15 mouse cellular contexts compared by ENCODE assay signal in the genomic region with DNA sequence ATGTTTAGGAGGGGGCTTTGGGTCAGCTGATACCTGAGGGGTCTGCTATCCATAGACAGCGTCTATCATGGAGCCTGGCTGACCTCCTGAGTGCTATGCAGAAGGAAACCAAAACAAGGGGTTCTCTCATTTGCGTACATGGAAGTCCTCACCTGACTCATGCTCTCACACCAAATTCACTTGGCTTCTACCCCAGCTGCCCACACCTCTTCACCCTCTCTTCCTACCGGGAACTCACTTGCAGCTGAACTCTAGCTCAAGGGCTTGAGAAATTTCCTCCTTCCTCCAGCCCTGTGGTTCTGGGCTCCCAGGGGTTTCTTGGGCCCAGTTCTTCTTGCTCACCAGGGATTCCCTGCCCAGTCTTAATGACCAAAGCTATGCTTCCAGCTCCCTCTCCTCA. TPM values are rescaled to one million over a fixed set of nuclear protein-coding genes. Genes with fewer than 3 reads are reported as not detected.
A peak's percentile ranks its signal among the peaks of the same experiment; 100 is the strongest.
DNase-seq lines count a peak whose midpoint lies in the region; ATAC-seq and TF ChIP-seq lines count a peak whose summit lies in the region.
"Had no signal": no experiment of that assay in that cellular context is flagged by ENCODE, and none has a peak within 500 bp of the region (broad histone marks: within the 10 kb centered on the region; RNA-seq: fewer than 3 reads in every experiment).

No protein-coding gene starts in this region.

- H3K4me2 ChIP-seq in lung, postnatal 0 days (replicated peaks; ENCODE audit: low read depth, low read length) = no peak overlapping the region
- peak overlapping the region; percentile 25; the same call in 1 of the 2 replicates for H3K4me2 ChIP-seq in liver, embryonic 16.5 days (ENCODE audit: low read depth, low read length)
- H3K4me2 ChIP-seq: limb, embryonic 13.5 days; neural tube, embryonic 12.5 days had no signal

- no peaks in the 10 kb centered on the region for H3K36me3 ChIP-seq in lung, postnatal 0 days (ENCODE audit: insufficient read depth, low read length)
- H3K36me3 ChIP-seq in liver, embryonic 16.5 days (ENCODE audit: control insufficient read depth, insufficient read depth) = no peaks in the 10 kb centered on the region
- H3K36me3 ChIP-seq: G1E; limb, embryonic 13.5 days; neural tube, embryonic 12.5 days had no signal

- no peak for TF ChIP-seq CTCF in lung, postnatal 0 days (IDR thresholded peaks at IDR 0.05)

- WGBS in lung, postnatal 0 days = 61% methylated on average over 3 of the region's 3 CpGs
- 36% methylated on average over 3 of the region's 3 CpGs for WGBS in liver, embryonic 16.5 days (ENCODE audit: insufficient replicate concordance)

- no peaks in the 10 kb centered on the region for H3K27me3 ChIP-seq in lung, postnatal 0 days (replicated peaks; ENCODE audit: insufficient read depth, low read length)
- no peaks in the 10 kb centered on the region for H3K27me3 ChIP-seq in liver, embryonic 16.5 days (ENCODE audit: control insufficient read depth, insufficient read depth, low read depth, low read length)
- H3K27me3 ChIP-seq: limb, embryonic 13.5 days; neural tube, embryonic 12.5 days had no signal

- no peaks in the 10 kb centered on the region for H3K9me3 ChIP-seq in lung, postnatal 0 days (ENCODE audit: low read length)
- no peaks in the 10 kb centered on the region for H3K9me3 ChIP-seq in liver, embryonic 16.5 days (replicated peaks; ENCODE audit: control insufficient read depth, low read length)
- H3K9me3 ChIP-seq: G1E; limb, embryonic 13.5 days; neural tube, embryonic 12.5 days had no signal

- H3K27ac ChIP-seq in lung, postnatal 0 days (ENCODE audit: low read length) = peak overlapping the region; percentile 20; the same call in 1 of the 2 replicates
- 0 out of 2 replicates have a peak overlapping the region, but pooled peaks have one; percentile 54 for H3K27ac ChIP-seq in liver, embryonic 16.5 days (ENCODE audit: low read length)
- H3K27ac ChIP-seq: limb, embryonic 13.5 days; neural tube, embryonic 12.5 days had no signal

- TF ChIP-seq EP300 in lung, postnatal 0 days (IDR thresholded peaks at IDR 0.05) = no peak

- H3K9ac ChIP-seq in lung, postnatal 0 days (replicated peaks; ENCODE audit: low read depth) = no peak overlapping the region
- H3K9ac ChIP-seq in liver, embryonic 16.5 days (ENCODE audit: low read depth, low read length) = no peak overlapping the region
- H3K9ac ChIP-seq: forebrain, postnatal 0 days; limb, embryonic 13.5 days; neural tube, embryonic 12.5 days had no signal

- H3K4me3 ChIP-seq in lung, postnatal 0 days (ENCODE audit: low read depth, low read length) = no peak overlapping the region
- no peak overlapping the region for H3K4me3 ChIP-seq in liver, embryonic 16.5 days (ENCODE audit: low read depth, low read length)
- H3K4me3 ChIP-seq: limb, embryonic 13.5 days; neural tube, embryonic 12.5 days had no signal

- peak; percentile 64 for DNase-seq in lung, postnatal 0 days (ENCODE audit: low spot score)
- DNase-seq in lung, postnatal 14 days = no peak
- DNase-seq in testis, postnatal 10 days (ENCODE audit: low spot score) = no peak
- DNase-seq in frontal cortex, postnatal 14 days (ENCODE audit: low spot score in 2 of 2) = no peak
- DNase-seq: cerebellum, adult 18-20 months; forebrain, postnatal 0 days; thymus, postnatal 25 days had no signal

- H3K4me1 ChIP-seq in lung, postnatal 0 days (ENCODE audit: insufficient read depth, low read depth, low read length) = no peaks in the 10 kb centered on the region
- no peaks in the 10 kb centered on the region for H3K4me1 ChIP-seq in liver, embryonic 16.5 days (ENCODE audit: control insufficient read depth, low read depth, low read length)
- H3K4me1 ChIP-seq: neural tube, embryonic 12.5 days had no signal

- ATAC-seq in lung, postnatal 0 days = peak; percentile 19; the same call in 1 of the 2 replicates
- peak; percentile 29 for ATAC-seq in granulocyte monocyte progenitor cell, adult 5-6 weeks (replicated peaks; ENCODE audit: poor library complexity, severe bottlenecking)
- ATAC-seq in liver, embryonic 16.5 days (ENCODE audit: low read depth) = no peak
- ATAC-seq in inflammation-experienced regulatory T-cells, adult 6 months = no peak
- ATAC-seq: CD4-positive, CD25-positive, alpha-beta regulatory T cell, adult 4 months; forebrain, postnatal 0 days; hindbrain, embryonic 16.5 days had no signal

RNA-seq across cellular contexts. Expression of a gene that starts 0.6 kb away (rescaled TPM):
- 2.1 and 2.5 TPM in 2 replicates for polyA plus RNA-seq in lung, postnatal 0 days (2015; fragmentation: Nextera tagmentation; extraction: Ambion mirVana)
- 2.4 TPM in 2 replicates for total RNA-seq in granulocyte monocyte progenitor cell, adult 5-6 weeks (2014; fragmentation: Nextera tagmentation)
- 1.2 and 1.4 TPM in 2 replicates for total RNA-seq in granulocyte monocyte progenitor cell, adult 5-6 weeks (2017)
- 0.91 and 1.2 TPM in 2 replicates for polyA plus RNA-seq in liver, embryonic 16.5 days (2015; fragmentation: Nextera tagmentation; extraction: Ambion mirVana)
- polyA plus RNA-seq in inflammation-experienced regulatory T-cells, adult 6 months (2017; shearing (Covaris generic)) = 1 to 10 TPM; 1.5 to 3.7 (median 1.9) TPM

RNA-seq across cellular contexts. Expression of a gene that starts 27.9 kb away (rescaled TPM):
- polyA plus RNA-seq in lung, postnatal 0 days (2015; fragmentation: Nextera tagmentation; extraction: Ambion mirVana) = 157 and 182 TPM in 2 replicates
- total RNA-seq in granulocyte monocyte progenitor cell, adult 5-6 weeks (2014; fragmentation: Nextera tagmentation) = 136 and 140 TPM in 2 replicates
- 369 and 376 TPM in 2 replicates for total RNA-seq in granulocyte monocyte progenitor cell, adult 5-6 weeks (2017)
- polyA plus RNA-seq in liver, embryonic 16.5 days (2015; fragmentation: Nextera tagmentation; extraction: Ambion mirVana) = 77.7 and 83.4 TPM in 2 replicates
- 100 to 1,000 TPM; 288 to 351 (median 317) TPM for polyA plus RNA-seq in inflammation-experienced regulatory T-cells, adult 6 months (2017; shearing (Covaris generic))

RNA-seq across cellular contexts. Expression of a gene that starts 29.8 kb away (rescaled TPM):
- polyA plus RNA-seq in lung, postnatal 0 days (2015; fragmentation: Nextera tagmentation; extraction: Ambion mirVana) = 700 and 732 TPM in 2 replicates
- total RNA-seq in granulocyte monocyte progenitor cell, adult 5-6 weeks (2014; fragmentation: Nextera tagmentation) = 781 and 857 TPM in 2 replicates
- 1,252 and 1,475 TPM in 2 replicates for total RNA-seq in granulocyte monocyte progenitor cell, adult 5-6 weeks (2017)
- polyA plus RNA-seq in liver, embryonic 16.5 days (2015; fragmentation: Nextera tagmentation; extraction: Ambion mirVana) = 1,068 and 1,164 TPM in 2 replicates
- polyA plus RNA-seq in inflammation-experienced regulatory T-cells, adult 6 months (2017; shearing (Covaris generic)) = 100 to 1,000 TPM; 180 to 267 (median 200) TPM

RNA-seq across cellular contexts. Expression of a gene that starts 53.0 kb away (rescaled TPM):
- 11.6 and 16.0 TPM in 2 replicates for polyA plus RNA-seq in lung, postnatal 0 days (2015; fragmentation: Nextera tagmentation; extraction: Ambion mirVana)
- total RNA-seq in granulocyte monocyte progenitor cell, adult 5-6 weeks (2014; fragmentation: Nextera tagmentation) = 3.4 and 3.9 TPM in 2 replicates
- total RNA-seq in granulocyte monocyte progenitor cell, adult 5-6 weeks (2017) = 2.1 and 2.9 TPM in 2 replicates
- polyA plus RNA-seq in liver, embryonic 16.5 days (2015; fragmentation: Nextera tagmentation; extraction: Ambion mirVana) = 7.9 and 8.1 TPM in 2 replicates
- polyA plus RNA-seq in inflammation-experienced regulatory T-cells, adult 6 months (2017; shearing (Covaris generic)) = 1 to 10 TPM in 2 of 3 experiments, under 1 TPM in 1; 0.56 to 4.6 (median 1.9) TPM

Comparison
In these comparisons a context has a peak if more than half of its experiments do, and no peak if none do; other contexts are left out.
1. ATAC-seq: peak in lung, postnatal 0 days (single experiment) and granulocyte monocyte progenitor cell, adult 5-6 weeks (single experiment); none in liver, embryonic 16.5 days (single experiment) and inflammation-experienced regulatory T-cells, adult 6 months (single experiment).